In the genomic region with DNA sequence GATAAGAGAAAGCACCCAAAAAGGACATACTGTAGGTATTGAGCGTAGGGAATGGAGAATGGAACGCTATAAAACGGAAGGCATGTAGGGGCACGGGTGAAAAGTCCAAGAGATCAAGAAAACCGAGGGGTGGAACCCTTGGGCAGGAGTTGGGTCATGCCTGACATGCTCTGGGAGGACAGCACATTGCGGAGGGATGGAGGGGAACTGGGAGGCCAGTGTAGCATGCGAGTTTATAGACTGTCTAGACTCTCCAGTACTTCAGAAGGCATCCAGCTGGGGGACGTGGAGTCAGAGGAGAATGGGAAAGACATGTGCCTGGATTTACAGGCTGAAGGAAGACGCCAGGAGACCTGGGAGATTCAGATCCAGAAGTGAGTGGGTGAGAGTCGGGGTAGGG, we compare ENCODE assay signal across 16 mouse cellular contexts.
"Had no signal": no experiment of that assay in that cellular context is flagged by ENCODE, and none has a peak within 500 bp of the region (broad histone marks: within the 10 kb centered on the region; RNA-seq: fewer than 3 reads in every experiment).

No protein-coding gene starts in this region.

- H3K27me3 ChIP-seq: liver, embryonic 12.5 days; midbrain, embryonic 15.5 days; neural tube, embryonic 13.5 days had no signal

- H3K4me3 ChIP-seq: liver, embryonic 12.5 days; midbrain, embryonic 10.5 days; midbrain, embryonic 15.5 days; neural tube, embryonic 13.5 days had no signal

- ATAC-seq: liver, embryonic 12.5 days; midbrain, embryonic 15.5 days had no signal

- H3K4me1 ChIP-seq: liver, embryonic 12.5 days; midbrain, embryonic 15.5 days; neural tube, embryonic 13.5 days had no signal

- H3K9me3 ChIP-seq: liver, embryonic 12.5 days; midbrain, embryonic 10.5 days; midbrain, embryonic 15.5 days; neural tube, embryonic 13.5 days had no signal

- H3K9ac ChIP-seq: liver, embryonic 12.5 days; lung, embryonic 14.5 days; midbrain, embryonic 15.5 days; neural tube, embryonic 13.5 days had no signal

- H3K4me2 ChIP-seq: liver, embryonic 12.5 days; lung, embryonic 14.5 days; midbrain, embryonic 15.5 days; neural tube, embryonic 13.5 days had no signal

- H3K27ac ChIP-seq: liver, embryonic 12.5 days; midbrain, embryonic 10.5 days; midbrain, embryonic 15.5 days; neural tube, embryonic 13.5 days had no signal

- DNase-seq: kidney, adult 11 months; kidney, postnatal 36 days; layer of hippocampus, adult 9-11 months; layer of hippocampus, postnatal 36 days; lung, embryonic 14.5 days; lung, postnatal 10 days; lung, postnatal 4 days; retina, postnatal 1 day; right cerebral cortex, postnatal 4 days; spleen, adult 18-20 months; thymus, adult 18-20 months; thymus, postnatal 14 days had no signal

- H3K36me3 ChIP-seq: liver, embryonic 12.5 days; midbrain, embryonic 10.5 days; midbrain, embryonic 15.5 days; neural tube, embryonic 13.5 days had no signal
